ENCODE assay signal across 29 mouse cellular contexts in genomic region chr1:185350611-185351010, GRCm38 (mm10).
"Had no signal": no experiment of that assay in that cellular context is flagged by ENCODE, and none has a peak within 500 bp of the region (broad histone marks: within the 10 kb centered on the region; RNA-seq: fewer than 3 reads in every experiment).

No protein-coding gene starts in this region.

- H3K9me3 ChIP-seq: limb, embryonic 10.5 days; limb, embryonic 12.5 days; limb, embryonic 13.5 days; limb, embryonic 15.5 days; liver, embryonic 12.5 days; liver, embryonic 13.5 days; liver, embryonic 15.5 days; lung, embryonic 15.5 days; megakaryocyte, embryonic 14.5 days; midbrain, embryonic 10.5 days; midbrain, embryonic 12.5 days; midbrain, embryonic 13.5 days; midbrain, embryonic 15.5 days; neural tube, embryonic 12.5 days; neural tube, embryonic 13.5 days had no signal

- H3K27ac ChIP-seq: limb, embryonic 10.5 days; limb, embryonic 12.5 days; limb, embryonic 13.5 days; limb, embryonic 15.5 days; liver, embryonic 12.5 days; liver, embryonic 13.5 days; liver, embryonic 14.5 days; liver, embryonic 15.5 days; lung, embryonic 15.5 days; midbrain, embryonic 10.5 days; midbrain, embryonic 12.5 days; midbrain, embryonic 13.5 days; midbrain, embryonic 15.5 days; neural tube, embryonic 12.5 days; neural tube, embryonic 13.5 days had no signal

- H3K9ac ChIP-seq: limb, embryonic 12.5 days; limb, embryonic 13.5 days; limb, embryonic 15.5 days; liver, embryonic 12.5 days; liver, embryonic 13.5 days; liver, embryonic 14.5 days; liver, embryonic 15.5 days; liver, postnatal 0 days; lung, embryonic 14.5 days; lung, embryonic 15.5 days; midbrain, embryonic 12.5 days; midbrain, embryonic 13.5 days; midbrain, embryonic 15.5 days; neural tube, embryonic 12.5 days; neural tube, embryonic 13.5 days had no signal

- H3K4me2 ChIP-seq: limb, embryonic 12.5 days; limb, embryonic 13.5 days; limb, embryonic 15.5 days; liver, embryonic 11.5 days; liver, embryonic 12.5 days; liver, embryonic 13.5 days; liver, embryonic 15.5 days; lung, embryonic 14.5 days; lung, embryonic 15.5 days; midbrain, embryonic 12.5 days; midbrain, embryonic 13.5 days; midbrain, embryonic 15.5 days; neural tube, embryonic 12.5 days; neural tube, embryonic 13.5 days had no signal

- H3K4me1 ChIP-seq: limb, embryonic 10.5 days; limb, embryonic 12.5 days; limb, embryonic 13.5 days; limb, embryonic 15.5 days; liver, embryonic 12.5 days; liver, embryonic 13.5 days; liver, embryonic 15.5 days; lung, embryonic 15.5 days; megakaryocyte, embryonic 14.5 days; midbrain, embryonic 10.5 days; midbrain, embryonic 12.5 days; midbrain, embryonic 13.5 days; midbrain, embryonic 15.5 days; neural tube, embryonic 12.5 days; neural tube, embryonic 13.5 days had no signal

- H3K4me3 ChIP-seq: limb, embryonic 10.5 days; limb, embryonic 12.5 days; limb, embryonic 13.5 days; limb, embryonic 15.5 days; liver, embryonic 12.5 days; liver, embryonic 13.5 days; liver, embryonic 15.5 days; lung, embryonic 15.5 days; megakaryocyte, embryonic 14.5 days; midbrain, embryonic 10.5 days; midbrain, embryonic 12.5 days; midbrain, embryonic 13.5 days; midbrain, embryonic 15.5 days; myocyte; neural tube, embryonic 12.5 days; neural tube, embryonic 13.5 days had no signal

- ATAC-seq: liver, embryonic 12.5 days; liver, postnatal 0 days; lung, postnatal 0 days; midbrain, embryonic 13.5 days; midbrain, embryonic 15.5 days had no signal

- DNase-seq: liver; liver, embryonic 13.5 days; liver, postnatal 0 days; lung, adult 18-20 months; lung, adult 2 months; lung, embryonic 14.5 days; lung, postnatal 10 days; lung, postnatal 14 days; lung, postnatal 36 days; lung, postnatal 4 days; midbrain, embryonic 14.5 days had no signal

- H3K27me3 ChIP-seq: limb, embryonic 12.5 days; limb, embryonic 13.5 days; limb, embryonic 15.5 days; liver, embryonic 12.5 days; liver, embryonic 13.5 days; liver, embryonic 15.5 days; lung, embryonic 15.5 days; megakaryocyte, embryonic 14.5 days; midbrain, embryonic 12.5 days; midbrain, embryonic 13.5 days; midbrain, embryonic 15.5 days; neural tube, embryonic 12.5 days; neural tube, embryonic 13.5 days had no signal
